Mouse (Mus musculus): ENCODE results near the gene Sept9.

Gene Sept9

GRCm38 (mm10) chr11:117291271-117292059 is 92.0 kb downstream of the Sept9 start:
- no peak for DNase-seq (ENCODE audit: low spot score)

GRCm38 (mm10) chr11:117292446-117292845 is 93.0 kb downstream of the Sept9 start:
- no peak for DNase-seq (ENCODE audit: low spot score)

- no peak for DNase-seq (ENCODE audit: low spot score)
Observed at GRCm38 (mm10) chr11:117295266-117295665, 95.8 kb downstream of the Sept9 start.

- no peak for DNase-seq (ENCODE audit: low spot score)
Observed at GRCm38 (mm10) chr11:117296116-117296499, 96.6 kb downstream of the Sept9 start.

GRCm38 (mm10) chr11:117296500-117297189 is 97.2 kb downstream of the Sept9 start:
- no peak for DNase-seq (ENCODE audit: low spot score)

- DNase-seq (ENCODE audit: low spot score): no peak
Observed at GRCm38 (mm10) chr11:117297190-117297829, 97.8 kb downstream of the Sept9 start.

GRCm38 (mm10) chr11:117299741-117300140 is 100.3 kb downstream of the Sept9 start:
- no peak for DNase-seq (ENCODE audit: low spot score)

GRCm38 (mm10) chr11:117300809-117301208 is 101.3 kb downstream of the Sept9 start:
- DNase-seq (ENCODE audit: low spot score): no peak

GRCm38 (mm10) chr11:117301716-117302115 is 102.3 kb downstream of the Sept9 start:
- DNase-seq (ENCODE audit: low spot score): no peak

GRCm38 (mm10) chr11:117302371-117302770 is 102.9 kb downstream of the Sept9 start:
- no peak for DNase-seq (ENCODE audit: low spot score)

GRCm38 (mm10) chr11:117305509-117306188 is 106.2 kb downstream of the Sept9 start:
- DNase-seq (ENCODE audit: low spot score): no peak

GRCm38 (mm10) chr11:117306311-117307088 is 107.0 kb downstream of the Sept9 start:
- DNase-seq (ENCODE audit: low spot score): no peak

- DNase-seq (ENCODE audit: low spot score): no peak
Observed at GRCm38 (mm10) chr11:117307895-117308786, 108.7 kb downstream of the Sept9 start.

- DNase-seq (ENCODE audit: low spot score): no peak
Observed at GRCm38 (mm10) chr11:117309108-117309917, 109.9 kb downstream of the Sept9 start.

GRCm38 (mm10) chr11:117309918-117310287 is 110.4 kb downstream of the Sept9 start:
- DNase-seq (ENCODE audit: low spot score): no peak

GRCm38 (mm10) chr11:117310341-117311107 is 111.1 kb downstream of the Sept9 start:
- no peak for DNase-seq (ENCODE audit: low spot score)

GRCm38 (mm10) chr11:117311127-117311800 is 111.8 kb downstream of the Sept9 start:
- DNase-seq (ENCODE audit: low spot score): no peak

Data from urinary bladder, postnatal 10 days (tissue).